Mouse (Mus musculus) layer of hippocampus, adult 8-10 months (tissue): ENCODE results near the gene Rap2b. TPM values are rescaled to one million over a fixed set of nuclear protein-coding genes. Genes with fewer than 3 reads are reported as not detected.

ENCODE experiments used
- DNase-seq, 2 experiments: peaks; one replicate each; pipeline ENCODE4 v3.0.0; 2022; ENCODE audit warnings: low spot score in 2 of 2
- total RNA-seq, 4 experiments: library from RNA; stranded (reverse); gene quantifications; 2 replicates each; pipeline ENCODE4 v1.2.4; 2022

The Rap2b gene
- 10 to 100 TPM; 36.6 to 41.1 (median 39.6) TPM for total RNA-seq

- no peak for DNase-seq
Measured at GRCm38 (mm10) chr3:61361338-61361737, at the start of gene Rap2b. Rap2b (plus strand) TSS chr3:61361638.

GRCm38 (mm10) chr3:61315002-61315401, 46.4 kb upstream of the Rap2b start:
- DNase-seq = no peak

DNA sequence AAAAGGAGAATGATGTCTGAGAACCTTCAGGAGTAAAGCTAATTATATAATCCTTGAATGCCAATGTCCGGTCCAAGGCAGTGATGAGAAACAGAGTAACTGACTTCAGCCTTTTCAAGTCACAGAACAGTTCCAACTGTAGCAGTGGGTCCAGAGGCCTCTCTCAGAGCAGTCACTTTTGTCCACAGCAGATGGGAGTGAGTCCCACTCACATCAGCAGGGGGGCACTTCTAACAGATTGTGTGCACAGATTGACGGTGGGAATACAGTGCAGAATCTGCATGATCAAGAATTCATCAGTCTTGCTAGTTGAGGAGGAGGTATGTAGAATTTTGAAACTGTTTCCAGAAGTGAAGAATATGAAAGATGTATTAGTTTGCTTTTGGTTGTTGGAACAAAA, 41.4 kb upstream of the Rap2b start:
- peak; percentile 44 to 68 for DNase-seq

DNA sequence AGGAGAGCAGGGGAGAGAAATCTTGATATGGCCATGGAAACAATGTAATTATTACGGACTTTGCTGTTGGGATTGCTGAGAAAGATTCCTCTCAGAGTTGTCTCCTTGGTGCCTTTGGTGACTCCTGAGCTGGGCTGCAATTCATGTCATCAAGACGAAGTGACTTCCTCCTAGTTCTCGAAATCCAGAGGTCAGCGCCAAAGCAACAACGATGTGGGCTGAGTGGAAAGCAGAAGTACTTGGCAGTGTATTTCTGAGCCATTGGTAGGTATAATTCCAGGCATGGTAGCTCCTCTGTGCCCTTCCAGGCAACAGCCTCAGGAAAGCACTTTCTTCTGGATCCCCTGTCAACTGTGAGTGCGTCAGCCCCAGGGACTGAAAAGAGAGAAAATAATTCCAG, 39.8 kb upstream of the Rap2b start:
- no peak for DNase-seq

- DNase-seq = no peak
Measured at GRCm38 (mm10) chr3:61336205-61336604, 25.2 kb upstream of the Rap2b start.

GRCm38 (mm10) chr3:61337230-61337629, 24.2 kb upstream of the Rap2b start:
- DNase-seq = no peak

- DNase-seq = no peak
Measured at GRCm38 (mm10) chr3:61340321-61340720, 21.1 kb upstream of the Rap2b start.

- DNase-seq = no peak
Measured at GRCm38 (mm10) chr3:61344031-61344430, 17.4 kb upstream of the Rap2b start.

- DNase-seq = no peak
Measured at GRCm38 (mm10) chr3:61345636-61346035, 15.8 kb upstream of the Rap2b start.

- DNase-seq = no peak
Measured at GRCm38 (mm10) chr3:61348036-61348614, 13.3 kb upstream of the Rap2b start.

DNA sequence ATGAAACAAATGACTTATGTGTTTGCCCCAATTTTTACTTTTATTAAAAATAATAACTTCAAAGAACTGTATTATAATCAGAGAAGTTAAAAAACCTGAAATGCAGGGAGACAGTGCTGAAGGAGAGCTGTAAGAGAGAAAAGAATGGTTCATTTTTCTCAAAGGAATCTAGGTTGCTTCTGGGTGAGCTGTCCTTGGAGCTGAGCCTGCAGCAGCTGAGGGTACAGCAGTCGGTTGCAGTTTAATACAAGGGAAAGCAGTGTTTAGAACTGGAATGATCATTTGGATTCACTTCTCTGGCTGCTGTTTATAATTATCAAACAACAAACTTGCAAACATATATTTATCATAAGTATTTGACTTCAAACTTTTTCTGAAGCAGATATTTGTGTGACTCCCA, 12.0 kb upstream of the Rap2b start:
- no peak for DNase-seq

GRCm38 (mm10) chr3:61355464-61355863, 6.0 kb upstream of the Rap2b start:
- no peak for DNase-seq

DNA sequence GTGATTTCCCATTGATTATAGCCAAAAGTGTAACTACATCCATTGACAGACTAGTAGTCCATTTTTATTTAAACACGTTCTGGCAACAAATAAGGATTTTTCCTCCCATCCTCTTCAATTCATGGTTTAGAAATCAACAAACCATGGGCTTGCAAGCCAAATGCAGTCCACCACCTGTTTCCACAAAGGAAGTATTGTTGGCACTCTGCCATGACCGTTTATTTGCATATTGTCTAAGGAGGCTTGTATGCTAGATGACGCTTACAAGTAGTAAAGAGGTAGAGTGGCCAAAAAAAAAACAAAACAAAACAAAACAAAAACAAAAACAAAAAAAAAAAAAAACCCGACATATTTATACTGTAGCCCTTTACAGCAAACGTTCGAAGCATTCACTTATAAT, 3.3 kb upstream of the Rap2b start:
- no peak for DNase-seq

- DNase-seq = no peak
Measured at GRCm38 (mm10) chr3:61358756-61359293, 2.6 kb upstream of the Rap2b start.

- DNase-seq = peak in 1 of 2 experiments; percentile 34
Measured at GRCm38 (mm10) chr3:61362821-61363160, 1.4 kb downstream of the Rap2b start.

DNA sequence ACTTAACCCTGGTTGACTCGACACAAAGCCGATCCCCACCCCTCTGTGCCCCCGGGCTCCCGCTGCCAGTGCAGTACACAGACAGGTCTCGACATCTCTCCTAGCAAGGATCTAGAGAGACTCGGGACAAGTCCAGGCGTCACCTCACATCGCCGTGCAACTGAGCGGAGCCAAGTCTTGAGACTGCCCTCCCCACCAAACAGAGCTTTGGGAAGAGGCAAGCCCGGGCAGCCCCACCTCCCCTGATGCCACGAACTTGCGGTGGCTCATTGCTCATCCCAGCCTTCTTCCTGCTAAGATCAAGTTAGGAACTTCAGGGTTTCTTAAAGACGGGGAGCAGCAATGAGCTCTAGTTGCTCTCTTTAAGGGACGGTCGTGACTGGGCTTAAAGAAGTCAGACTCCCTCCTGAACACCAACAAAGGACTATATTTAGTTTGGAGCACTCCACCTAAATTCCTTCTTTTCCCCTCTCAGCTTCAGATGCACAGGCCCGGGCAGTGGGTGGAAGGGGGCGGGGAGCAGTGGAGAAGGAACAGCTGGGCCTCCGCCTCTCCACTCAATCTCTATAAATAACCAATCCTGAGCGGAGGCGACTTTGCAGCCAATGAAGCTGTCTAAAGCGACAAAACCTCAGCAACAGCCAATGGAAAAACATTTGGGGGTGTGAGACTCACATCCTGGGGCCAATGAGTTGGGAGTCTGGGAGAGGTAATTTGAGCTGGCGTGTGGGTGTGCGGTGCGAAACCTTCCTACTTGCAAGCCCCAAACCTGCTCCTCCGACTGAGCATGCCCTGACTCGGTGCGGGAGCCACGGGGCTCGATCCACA, 1.9 kb downstream of the Rap2b start:
- DNase-seq = peak; percentile 93 to 97

GRCm38 (mm10) chr3:61363989-61364660, 2.7 kb downstream of the Rap2b start:
- peak; percentile 88 to 92 for DNase-seq

DNA sequence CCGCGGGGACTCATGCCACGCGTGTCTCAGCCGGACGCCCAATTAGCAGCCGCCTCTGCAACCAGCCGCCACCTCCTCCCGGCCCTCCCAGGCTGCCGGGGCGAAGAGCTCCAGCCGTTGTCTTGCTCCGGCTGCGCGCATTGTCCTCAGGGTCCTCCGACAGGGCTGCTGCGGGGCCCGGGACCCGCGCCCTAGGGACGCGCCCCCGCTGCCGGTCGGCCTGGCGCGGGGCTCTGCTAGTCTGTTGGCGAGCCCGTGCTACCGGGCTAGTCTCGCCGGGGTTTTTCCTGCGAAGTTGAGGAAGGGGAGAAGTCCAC, 3.2 kb downstream of the Rap2b start:
- no peak for DNase-seq

GRCm38 (mm10) chr3:61364978-61365778, 3.7 kb downstream of the Rap2b start:
- DNase-seq = peak; percentile 42 to 50

GRCm38 (mm10) chr3:61365779-61366373, 4.4 kb downstream of the Rap2b start, which contains the start of gene B430305J03Rik:
B430305J03Rik (minus strand) TSS chr3:61365951.
- no peak for DNase-seq

DNA sequence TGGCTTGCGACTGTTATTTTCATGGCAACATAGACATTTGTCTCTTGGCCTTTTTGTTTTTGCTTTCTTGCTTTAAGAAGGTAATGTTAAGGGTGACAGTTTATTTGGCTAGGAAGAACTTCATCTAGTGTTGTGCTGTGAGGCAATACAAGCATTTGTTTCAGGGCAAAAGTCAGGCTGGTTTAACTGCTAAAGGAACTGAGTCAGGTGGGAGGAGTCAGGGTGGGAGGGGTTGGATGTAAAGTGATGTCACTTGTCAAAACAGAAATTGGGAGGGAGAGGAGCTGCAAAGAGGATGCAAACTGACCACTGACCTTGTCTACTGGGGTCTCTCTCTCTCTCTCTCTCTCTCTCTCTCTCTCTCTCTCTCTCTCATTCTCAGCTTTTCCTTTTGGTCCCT, 7.0 kb downstream of the Rap2b start:
- DNase-seq = no peak
